Mouse (Mus musculus): ENCODE measurements around the gene Chmp6. TPM values are rescaled to one million over a fixed set of nuclear protein-coding genes. Genes with fewer than 3 reads are reported as not detected.

The Chmp6 gene
- total RNA-seq, 2 experiments from 2014 or later, result 37.2 to 43.6 TPM

- Histone ChIP-seq H3K27ac (no peak overlapping the region), H3K4me3 (no peak overlapping the region)
- DNase-seq (ENCODE audit: extremely low spot score in 1 of 2, low spot score in 2 of 2), result no peak
- no peak for TF ChIP-seq CTCF (IDR thresholded peaks at IDR 0.05)
- intact Hi-C loops (cut with DNase I), result no loop called here
Observed at GRCm38 (mm10) chr11:119891601-119892215, 21.5 kb upstream of the Chmp6 start.

- DNase-seq (ENCODE audit: extremely low spot score in 1 of 2, low spot score in 2 of 2), result no peak
- intact Hi-C loops (cut with DNase I), result no loop called here
- Histone ChIP-seq H3K27ac (no peak overlapping the region), H3K4me3 (no peak overlapping the region)
- TF ChIP-seq CTCF (IDR thresholded peaks at IDR 0.05), result no peak
Observed at GRCm38 (mm10) chr11:119893667-119894236, 19.5 kb upstream of the Chmp6 start.

- Histone ChIP-seq H3K27ac (no peak overlapping the region), H3K4me3 (no peak overlapping the region)
- DNase-seq (ENCODE audit: extremely low spot score in 1 of 2, low spot score in 2 of 2), result no peak
- TF ChIP-seq CTCF (IDR thresholded peaks at IDR 0.05), result no peak
- intact Hi-C loops (cut with DNase I), result no loop called here
Observed at GRCm38 (mm10) chr11:119894634-119895033, 18.6 kb upstream of the Chmp6 start.

- DNase-seq (ENCODE audit: extremely low spot score in 1 of 2, low spot score in 2 of 2), result no peak
- Histone ChIP-seq H3K4me3 (no peak overlapping the region), H3K27ac (no peak overlapping the region)
- no peak; the same call in 1 of the 2 replicates for TF ChIP-seq CTCF (IDR thresholded peaks at IDR 0.05)
- intact Hi-C loops (cut with DNase I), result no loop called here
Observed at GRCm38 (mm10) chr11:119897041-119897440, 16.2 kb upstream of the Chmp6 start.

GRCm38 (mm10) chr11:119898976-119899375 is 14.3 kb upstream of the Chmp6 start:
- intact Hi-C loops (cut with DNase I), result no loop called here
- H3K27ac ChIP-seq, result peak overlapping the region; percentile 41

GRCm38 (mm10) chr11:119901174-119901573 is 12.1 kb upstream of the Chmp6 start:
- TF ChIP-seq CTCF (IDR thresholded peaks at IDR 0.05), result no peak

More at GRCm38 (mm10) chr11:119898976-119899375, 14.3 kb upstream of the Chmp6 start:
- no peak for DNase-seq (ENCODE audit: extremely low spot score in 1 of 2, low spot score in 2 of 2)
- no peak overlapping the region for H3K4me3 ChIP-seq
- no peak for TF ChIP-seq CTCF (IDR thresholded peaks at IDR 0.05)

GRCm38 (mm10) chr11:119902891-119903290 is 10.3 kb upstream of the Chmp6 start:
- 0 out of 2 replicates have a peak, but pooled peaks have one; percentile 14 for TF ChIP-seq CTCF (IDR thresholded peaks at IDR 0.05)
- intact Hi-C loops (cut with DNase I), result loop anchor here (10.0 kb wide), 1 partner anchor 598 kb away; the partner anchor contains the start of genes Card14 and Eif4a3
- Histone ChIP-seq H3K27ac (no peak overlapping the region), H3K4me3 (no peak overlapping the region)
- DNase-seq (ENCODE audit: extremely low spot score in 1 of 2, low spot score in 2 of 2), result no peak

More at GRCm38 (mm10) chr11:119901174-119901573, 12.1 kb upstream of the Chmp6 start:
- Histone ChIP-seq H3K4me3 (no peak overlapping the region), H3K27ac (no peak overlapping the region)
- intact Hi-C loops (cut with DNase I), result loop anchor here (10.0 kb wide), 1 partner anchor 596 kb away; the partner anchor contains the start of genes Card14 and Eif4a3
- DNase-seq (ENCODE audit: extremely low spot score in 1 of 2, low spot score in 2 of 2), result no peak

- Histone ChIP-seq H3K27ac (no peak overlapping the region), H3K4me3 (no peak overlapping the region)
- intact Hi-C loops (cut with DNase I), result loop anchor here (2.0 to 10.0 kb wide), 5 partner anchors 107 to 600 kb away; partner anchors contain the start of genes Card14, Eif4a3 and Nptx1
- peak; percentile 76 to 79 for DNase-seq (ENCODE audit: extremely low spot score in 1 of 2, low spot score in 2 of 2)
- peak; percentile 93 for TF ChIP-seq CTCF (IDR thresholded peaks at IDR 0.05)
Observed at GRCm38 (mm10) chr11:119904621-119905286, 8.5 kb upstream of the Chmp6 start.

GRCm38 (mm10) chr11:119905794-119906193 is 7.4 kb upstream of the Chmp6 start:
- DNase-seq (ENCODE audit: extremely low spot score in 1 of 2, low spot score in 2 of 2), result peak in 1 of 2 experiments; percentile 13
- Histone ChIP-seq H3K4me3 (no peak overlapping the region), H3K27ac (peak overlapping the region; percentile 87)
- TF ChIP-seq CTCF (IDR thresholded peaks at IDR 0.05), result no peak
- intact Hi-C loops (cut with DNase I), result loop anchor here (2.0 to 10.0 kb wide), 5 partner anchors 108 to 601 kb away; partner anchors contain the start of genes Card14, Eif4a3 and Nptx1

GRCm38 (mm10) chr11:119907006-119907650 is 6.1 kb upstream of the Chmp6 start:
- intact Hi-C loops (cut with DNase I), result loop anchor here (5.0 to 10.0 kb wide), 4 partner anchors 110 to 602 kb away; partner anchors contain the start of genes Card14, Eif4a3 and Nptx1
- DNase-seq (ENCODE audit: extremely low spot score in 1 of 2, low spot score in 2 of 2), result peak in 1 of 2 experiments; percentile 54
- H3K27ac ChIP-seq, result peak overlapping the region; percentile 87
- no peak for TF ChIP-seq CTCF (IDR thresholded peaks at IDR 0.05)
- H3K4me3 ChIP-seq, result no peak overlapping the region

- no peak for TF ChIP-seq CTCF (IDR thresholded peaks at IDR 0.05)
- H3K4me3 ChIP-seq, result no peak overlapping the region
- intact Hi-C loops (cut with DNase I), result loop anchor here (5.0 to 10.0 kb wide), 4 partner anchors 110 to 603 kb away; partner anchors contain the start of genes Card14, Eif4a3 and Nptx1
- H3K27ac ChIP-seq, result peak overlapping the region; percentile 87
- no peak for DNase-seq (ENCODE audit: extremely low spot score in 1 of 2, low spot score in 2 of 2)
Observed at GRCm38 (mm10) chr11:119907711-119908110, 5.5 kb upstream of the Chmp6 start.
